In genomic region chr8:82005466-82005865, GRCm38 (mm10) we compare ENCODE assay signal across 25 mouse cellular contexts.
"Had no signal": no experiment of that assay in that cellular context is flagged by ENCODE, and none has a peak within 500 bp of the region (broad histone marks: within the 10 kb centered on the region; RNA-seq: fewer than 3 reads in every experiment).

No protein-coding gene starts in this region.

- DNase-seq: gastrocnemius, postnatal 14 days; gastrocnemius, postnatal 36 days; heart, adult 11 months; heart, postnatal 10 days; heart, postnatal 4 days; kidney, adult 18-20 months; kidney, adult 8-10 months; kidney, postnatal 10 days; kidney, postnatal 25 days; kidney, postnatal 4 days; liver; liver, embryonic 13.5 days had no signal

- H3K9ac ChIP-seq: heart, embryonic 12.5 days; hindbrain, embryonic 13.5 days; hindbrain, embryonic 15.5 days; intestine, embryonic 15.5 days; limb, embryonic 12.5 days; liver, embryonic 13.5 days; liver, embryonic 15.5 days had no signal

- ATAC-seq: inflammation-experienced regulatory T-cells, adult 6 months; intestine, embryonic 15.5 days; intestine, postnatal 0 days had no signal

- H3K4me1 ChIP-seq: heart, embryonic 10.5 days; heart, embryonic 12.5 days; hindbrain, embryonic 13.5 days; hindbrain, embryonic 15.5 days; intestine, embryonic 15.5 days; limb, embryonic 10.5 days; limb, embryonic 12.5 days; liver, embryonic 13.5 days; liver, embryonic 15.5 days had no signal

- H3K27me3 ChIP-seq: heart, embryonic 12.5 days; hindbrain, embryonic 13.5 days; hindbrain, embryonic 15.5 days; intestine, embryonic 15.5 days; limb, embryonic 12.5 days; liver, embryonic 13.5 days; liver, embryonic 15.5 days had no signal

- H3K4me2 ChIP-seq: heart, embryonic 12.5 days; hindbrain, embryonic 13.5 days; hindbrain, embryonic 15.5 days; intestine, embryonic 15.5 days; limb, embryonic 12.5 days; liver, embryonic 11.5 days; liver, embryonic 13.5 days; liver, embryonic 15.5 days had no signal

- H3K4me3 ChIP-seq: heart, embryonic 10.5 days; heart, embryonic 12.5 days; hindbrain, embryonic 13.5 days; hindbrain, embryonic 15.5 days; intestine, embryonic 15.5 days; layer of hippocampus, adult 2 months; left cerebral cortex, adult 2 months; limb, embryonic 10.5 days; limb, embryonic 12.5 days; liver, embryonic 13.5 days; liver, embryonic 15.5 days had no signal

- H3K9me3 ChIP-seq: heart, embryonic 10.5 days; heart, embryonic 12.5 days; hindbrain, embryonic 13.5 days; hindbrain, embryonic 15.5 days; intestine, embryonic 15.5 days; limb, embryonic 10.5 days; limb, embryonic 12.5 days; liver, embryonic 13.5 days; liver, embryonic 15.5 days had no signal

- H3K36me3 ChIP-seq: heart, embryonic 10.5 days; heart, embryonic 12.5 days; hindbrain, embryonic 13.5 days; hindbrain, embryonic 15.5 days; intestine, embryonic 15.5 days; limb, embryonic 10.5 days; limb, embryonic 12.5 days; liver, embryonic 13.5 days; liver, embryonic 15.5 days had no signal

- H3K27ac ChIP-seq: heart, embryonic 10.5 days; hindbrain, embryonic 13.5 days; hindbrain, embryonic 15.5 days; intestine, embryonic 15.5 days; layer of hippocampus, adult 2 months; left cerebral cortex, adult 2 months; limb, embryonic 10.5 days; limb, embryonic 12.5 days; liver, embryonic 13.5 days; liver, embryonic 15.5 days had no signal
